Mouse (Mus musculus) intestine, embryonic 16.5 days (tissue): ENCODE results near the gene Cdk1. TPM values are rescaled to one million over a fixed set of nuclear protein-coding genes. Genes with fewer than 3 reads are reported as not detected.
"Not testable (repeated sequence)": the region's sequence is repeated elsewhere in the genome, so short reads cannot be mapped to it uniquely, and the experiment has no call there.

Source experiments
- ATAC-seq: fragments of 200-750 bp; cut with Nextera tagmentation; 2 replicates; pipeline ENCODE4 v1.8.0; 2017; ENCODE audit warnings: moderate TSS enrichment, moderate library complexity
- H3K27ac ChIP-seq: fragments of 300-500 bp; sonication (generic); 2 replicates; pipeline ENCODE4 v1.5.1; 2014; ENCODE audit warnings: mild to moderate bottlenecking, low read length
- H3K27me3 ChIP-seq: fragments of 300-500 bp; sonication (generic); replicated peaks from 2 replicates; pipeline ENCODE4 v1.6.1; 2014; ENCODE audit warnings: low read length, control low read depth, mixed read lengths; ENCODE audit not compliant: control insufficient read depth, insufficient read depth
- H3K36me3 ChIP-seq: fragments of 300-500 bp; sonication (generic); 2 replicates; pipeline ENCODE4 v1.6.1; 2014; ENCODE audit warnings: low read length, control low read depth; ENCODE audit not compliant: control insufficient read depth, insufficient read depth
- H3K4me1 ChIP-seq: fragments of 300-500 bp; sonication (generic); 2 replicates; pipeline ENCODE4 v1.6.1; 2014; ENCODE audit warnings: low read length, control low read depth, mixed read lengths; ENCODE audit not compliant: control insufficient read depth, insufficient read depth
- H3K4me2 ChIP-seq: fragments of 300-500 bp; sonication (generic); 2 replicates; pipeline ENCODE4 v1.6.1; 2014; ENCODE audit warnings: low read depth, low read length, control low read depth
- H3K4me3 ChIP-seq: fragments of 300-500 bp; sonication (generic); 2 replicates; pipeline ENCODE4 v1.5.1; 2014; ENCODE audit warnings: mild to moderate bottlenecking, low read length
- H3K9ac ChIP-seq: fragments of 300-500 bp; sonication (generic); 2 replicates; pipeline ENCODE4 v1.6.1; 2014; ENCODE audit warnings: low read depth, low read length
- H3K9me3 ChIP-seq: fragments of 300-500 bp; sonication (generic); 2 replicates; pipeline ENCODE4 v1.6.1; 2016; ENCODE audit warnings: low read length, control low read depth; ENCODE audit not compliant: control insufficient read depth
- WGBS: fragments of 180-500 bp; shearing (Covaris S2); extraction: QIAGEN DNeasy Blood & Tissue Kit; methylation state at CpG from one replicate; pipeline ENCODE4 v1.1.7; 2014; 5-methylcytosine and 5-hydroxymethylcytosine counted together
- polyA plus RNA-seq: library from polyadenylated mRNA; unstranded; fragments of >200 nt; fragmentation: Nextera tagmentation; extraction: Ambion mirVana; gene quantifications from 2 replicates; pipeline ENCODE4 v1.2.1, GENCODE M21; 2015

The Cdk1 gene
- polyA plus RNA-seq, 1 experiment from 2014 or later = 377 TPM

DNA sequence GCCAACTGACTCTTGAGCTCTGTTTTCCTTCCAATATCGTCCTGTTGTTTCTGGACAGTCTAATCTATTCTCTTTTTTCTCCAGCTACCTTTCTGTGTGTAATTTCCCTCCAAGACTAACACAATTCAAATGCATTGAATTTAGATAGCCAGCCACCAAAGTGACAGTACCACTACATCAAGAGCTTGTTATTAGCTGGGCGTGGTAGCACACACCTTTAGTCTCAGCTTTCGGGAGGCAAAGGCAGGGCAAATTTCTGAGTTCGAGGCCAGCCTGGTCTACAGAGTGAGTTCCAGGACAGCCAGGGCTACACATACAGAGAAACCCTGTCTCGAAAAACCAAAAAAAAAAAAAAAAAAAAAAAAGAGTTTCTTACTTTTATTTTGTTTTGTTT is 345 bp upstream of the Cdk1 start:
- not testable (repeated sequence) for H3K9me3 ChIP-seq, H3K36me3 ChIP-seq, H3K9ac ChIP-seq, H3K27me3 ChIP-seq
- Histone ChIP-seq H3K4me1 (peaks cover 28% of the 10 kb centered on the region), H3K4me3 (peak overlapping the region; percentile 87), H3K4me2 (peak overlapping the region; percentile 44), H3K27ac (peak overlapping the region; percentile 66)
- 31% methylated on average over 5 of the region's 5 CpGs for WGBS
- peak; percentile 21; the same call in 1 of the 2 replicates for ATAC-seq

DNA sequence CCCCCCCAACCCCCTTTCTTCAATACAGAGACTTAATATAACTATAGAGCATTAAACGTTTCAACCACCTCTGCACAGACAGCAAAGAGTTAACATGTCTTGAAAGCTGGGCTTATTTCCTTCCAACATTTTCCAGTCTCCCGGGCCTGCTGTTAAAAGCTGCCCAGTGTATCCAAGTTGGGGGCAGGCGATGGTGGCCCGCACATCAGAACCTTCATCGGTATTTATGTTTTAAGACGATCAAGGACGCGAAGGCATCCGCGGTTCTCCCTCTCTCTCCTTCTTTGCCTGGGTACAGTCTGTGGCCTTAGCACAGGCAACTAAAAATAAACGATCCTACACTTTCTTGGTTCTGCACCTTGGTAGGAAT is 911 bp downstream of the Cdk1 start:
- peak overlapping the region; percentile 91 for H3K9ac ChIP-seq
- no peaks in the 10 kb centered on the region for H3K27me3 ChIP-seq
- peak overlapping the region; percentile 80 for H3K4me2 ChIP-seq
- 0% methylated on average over 11 of the region's 11 CpGs for WGBS
- peaks cover 37% of the 10 kb centered on the region for H3K4me1 ChIP-seq
- ATAC-seq = no peak
- peak overlapping the region; percentile 84 for H3K27ac ChIP-seq
- H3K36me3 ChIP-seq = peaks cover 9% of the 10 kb centered on the region; the same call in 1 of the 2 replicates
- H3K9me3 ChIP-seq = no peaks in the 10 kb centered on the region
- peak overlapping the region; percentile 87 for H3K4me3 ChIP-seq

DNA sequence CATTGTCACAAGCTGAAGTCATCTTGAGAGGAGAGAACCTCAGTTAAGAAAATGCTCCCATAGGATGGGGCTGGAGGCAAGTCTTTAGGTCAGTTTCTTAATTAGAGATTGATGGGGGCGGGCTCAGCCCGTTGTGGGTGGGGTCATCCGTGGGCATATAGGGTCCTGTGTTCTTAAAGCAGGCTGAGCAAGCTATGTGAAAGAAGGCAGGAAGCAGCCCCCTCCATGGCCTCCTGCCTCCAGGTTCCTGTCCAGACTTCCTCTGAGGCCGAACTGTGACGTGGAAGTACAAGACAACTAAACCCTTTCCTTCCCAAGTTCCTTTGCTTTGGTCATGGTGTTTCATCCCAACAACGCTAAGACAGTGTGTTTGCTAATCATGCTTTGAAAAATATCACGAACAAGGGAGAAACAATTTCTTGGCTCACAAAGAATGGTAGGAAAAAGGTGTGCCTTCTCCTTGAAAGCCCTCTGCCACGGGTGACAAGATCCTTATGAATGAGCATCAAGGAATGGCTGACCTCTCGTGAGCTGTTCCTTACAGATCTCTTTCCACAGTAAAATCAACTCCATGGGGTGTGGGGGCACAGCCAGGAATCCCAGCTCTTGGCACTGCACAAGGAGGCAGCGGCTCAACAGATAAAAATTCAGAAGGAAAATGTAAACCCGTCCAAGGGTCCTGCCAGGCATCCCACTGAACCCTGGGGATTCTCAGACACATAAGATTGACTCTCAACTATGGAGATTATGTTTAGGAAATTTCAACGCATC is 1.5 kb downstream of the Cdk1 start:
- no peaks in the 10 kb centered on the region for H3K9me3 ChIP-seq
- ATAC-seq = no peak; the same call in 1 of the 2 replicates
- peaks cover 14% of the 10 kb centered on the region; the same call in 1 of the 2 replicates for H3K36me3 ChIP-seq
- WGBS = 12% methylated on average over 12 of the region's 12 CpGs
- peaks cover 41% of the 10 kb centered on the region for H3K4me1 ChIP-seq
- no peaks in the 10 kb centered on the region for H3K27me3 ChIP-seq
- H3K9ac ChIP-seq = peak overlapping the region; percentile 91
- peak overlapping the region; percentile 87 for H3K4me3 ChIP-seq
- peak overlapping the region; percentile 80 for H3K4me2 ChIP-seq
- peak overlapping the region; percentile 84 for H3K27ac ChIP-seq

DNA sequence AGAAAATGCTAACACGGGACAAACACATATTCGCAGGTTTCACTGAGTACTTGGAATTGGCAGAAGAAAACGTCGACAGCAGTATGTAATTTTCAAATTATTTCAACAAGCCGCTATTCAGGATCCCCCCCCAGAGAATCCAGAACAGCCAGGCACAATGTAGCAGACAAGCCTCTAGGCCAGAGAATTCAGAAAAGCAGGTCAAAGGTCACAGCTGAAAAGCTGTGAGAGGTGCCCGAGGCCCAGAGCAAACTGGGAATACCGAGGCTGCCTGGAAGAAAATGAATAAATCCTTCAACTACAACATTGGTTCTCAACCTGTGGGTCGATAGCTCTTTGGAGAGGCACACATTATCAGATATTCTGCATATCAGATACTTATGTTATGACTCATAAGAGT is 4.5 kb downstream of the Cdk1 start:
- Histone ChIP-seq H3K27ac (no peak overlapping the region), H3K4me2 (peak overlapping the region; percentile 18; the same call in 1 of the 2 replicates), H3K9ac (no peak overlapping the region), H3K4me1 (peaks cover 43% of the 10 kb centered on the region), H3K9me3 (no peaks in the 10 kb centered on the region), H3K4me3 (no peak overlapping the region), H3K36me3 (peaks cover 37% of the 10 kb centered on the region), H3K27me3 (no peaks in the 10 kb centered on the region)
- whole genome bisulfite sequencing = 59% methylated on average over 8 of the region's 8 CpGs
- no peak for ATAC-seq

DNA sequence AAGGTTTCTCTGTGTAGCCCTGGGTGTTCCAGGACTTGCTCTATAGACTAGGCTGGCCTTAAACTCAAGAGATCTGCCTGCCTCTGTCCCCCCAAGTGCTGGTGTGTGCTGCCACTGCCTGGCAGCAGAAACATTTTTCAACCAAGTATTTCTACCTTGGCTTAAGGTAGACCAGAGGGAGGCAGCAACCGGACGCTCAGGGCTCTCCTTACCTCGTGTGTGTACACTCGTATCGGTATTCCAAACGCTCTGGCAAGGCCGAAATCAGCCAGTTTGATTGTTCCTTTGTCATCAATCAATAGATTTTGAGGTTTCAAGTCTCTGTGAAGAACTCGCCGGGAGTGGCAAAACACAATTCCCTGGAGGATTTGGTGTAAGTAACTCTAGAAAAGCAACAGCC is 10.4 kb downstream of the Cdk1 start:
- no peak for ATAC-seq
- no peaks in the 10 kb centered on the region for H3K27me3 ChIP-seq
- no peak overlapping the region for H3K4me3 ChIP-seq
- H3K27ac ChIP-seq = no peak overlapping the region
- H3K4me2 ChIP-seq = no peak overlapping the region
- peaks cover 10% of the 10 kb centered on the region; the same call in 1 of the 2 replicates for H3K4me1 ChIP-seq
- H3K36me3 ChIP-seq = peaks cover 54% of the 10 kb centered on the region
- WGBS = 86% methylated on average over 9 of the region's 9 CpGs
- no peak overlapping the region for H3K9ac ChIP-seq
- no peaks in the 10 kb centered on the region for H3K9me3 ChIP-seq

DNA sequence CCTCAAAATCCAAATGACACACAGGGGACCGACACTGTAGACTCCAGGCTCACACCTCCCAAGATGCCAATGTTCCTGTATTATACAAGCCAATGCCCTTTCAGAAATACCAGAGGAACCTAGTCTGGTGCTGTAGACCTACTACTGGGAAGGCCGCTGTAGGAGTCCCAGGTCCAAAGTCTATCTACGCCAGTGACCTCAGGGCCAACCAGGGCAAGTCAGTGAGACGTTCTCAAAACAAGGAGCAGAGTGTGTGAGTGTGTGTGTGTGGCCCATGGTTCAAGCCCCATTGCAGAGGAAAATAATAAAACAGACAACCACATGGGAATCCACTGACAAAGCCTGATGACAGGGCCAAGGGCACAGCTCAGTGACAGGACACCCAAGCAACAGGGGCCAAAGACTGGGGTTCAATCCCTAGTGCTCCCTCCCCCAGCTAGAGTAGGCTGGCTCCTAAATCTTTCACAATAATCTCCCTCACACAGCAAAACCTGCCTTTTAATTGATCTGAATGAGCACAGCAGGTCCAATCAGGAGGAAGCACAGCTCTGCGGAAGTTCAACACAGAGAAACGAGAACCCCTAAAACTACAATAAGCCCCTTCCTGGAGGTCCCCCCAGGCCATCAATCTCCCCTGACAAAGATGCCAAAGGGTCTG is 11.0 kb downstream of the Cdk1 start:
- 80% methylated on average over 6 of the region's 6 CpGs for WGBS
- Histone ChIP-seq H3K27ac (no peak overlapping the region), H3K4me1 (peaks cover 7% of the 10 kb centered on the region; the same call in 1 of the 2 replicates), H3K9me3 (no peaks in the 10 kb centered on the region), H3K4me3 (no peak overlapping the region), H3K4me2 (no peak overlapping the region), H3K27me3 (no peaks in the 10 kb centered on the region), H3K9ac (no peak overlapping the region), H3K36me3 (peaks cover 51% of the 10 kb centered on the region)
- peak; percentile 52 for ATAC-seq

DNA sequence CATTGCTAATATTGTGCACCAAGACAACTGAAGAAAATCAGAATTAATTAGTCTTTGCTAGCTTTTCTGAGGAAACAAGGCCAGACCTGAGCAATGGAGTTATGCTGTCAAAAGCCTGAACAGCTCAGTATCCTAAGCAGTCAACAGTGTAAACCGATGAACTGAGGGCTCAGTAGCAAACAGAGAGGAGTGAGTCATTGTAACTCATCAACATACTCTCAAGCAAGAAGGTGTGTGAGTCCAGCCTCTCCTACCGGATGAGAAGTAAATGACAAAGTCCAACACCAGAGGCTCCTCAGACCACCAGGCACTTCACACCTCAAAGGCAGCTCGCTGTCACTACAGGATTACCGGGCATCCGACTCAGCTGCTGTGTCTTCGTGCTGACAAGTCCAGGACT is 12.7 kb downstream of the Cdk1 start:
- Histone ChIP-seq H3K9ac (no peak overlapping the region), H3K4me3 (no peak overlapping the region), H3K9me3 (no peaks in the 10 kb centered on the region), H3K27me3 (no peaks in the 10 kb centered on the region), H3K4me1 (peaks cover 3% of the 10 kb centered on the region; the same call in 1 of the 2 replicates), H3K36me3 (peaks cover 40% of the 10 kb centered on the region), H3K27ac (no peak overlapping the region), H3K4me2 (no peak overlapping the region)
- WGBS = 83% methylated on average over 6 of the region's 6 CpGs
- ATAC-seq = peak; percentile 45; the same call in 1 of the 2 replicates

DNA sequence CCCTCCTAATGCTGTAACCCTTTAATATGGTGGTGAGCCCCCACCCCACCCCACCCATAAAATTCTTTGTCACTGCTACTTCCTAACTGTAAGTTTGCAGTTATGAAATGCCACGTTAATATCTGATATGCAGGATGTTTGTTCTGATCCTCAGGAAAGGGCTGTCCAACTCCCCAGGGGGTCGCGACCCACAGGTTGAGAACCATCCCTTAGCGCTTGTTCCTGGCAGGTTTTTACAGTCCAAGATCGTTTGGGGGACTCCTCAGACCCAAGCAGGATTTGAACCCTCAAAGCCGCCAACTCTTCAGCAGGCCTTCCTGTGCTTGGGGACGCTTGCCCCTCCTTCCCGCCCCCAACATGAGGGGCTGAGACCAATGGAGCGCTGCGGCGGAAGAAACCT is 16.5 kb downstream of the Cdk1 start:
- no peak overlapping the region for H3K27ac ChIP-seq
- no peak overlapping the region for H3K9ac ChIP-seq
- no peak overlapping the region for H3K4me3 ChIP-seq
- H3K27me3 ChIP-seq = no peaks in the 10 kb centered on the region
- no peak for ATAC-seq
- 0 out of 2 replicates have a peak, but pooled peaks cover 3% of the 10 kb centered on the region for H3K4me1 ChIP-seq
- H3K9me3 ChIP-seq = no peaks in the 10 kb centered on the region
- 85% methylated on average over 11 of the region's 11 CpGs for WGBS
- H3K36me3 ChIP-seq = peaks cover 21% of the 10 kb centered on the region
- H3K4me2 ChIP-seq = no peak overlapping the region

DNA sequence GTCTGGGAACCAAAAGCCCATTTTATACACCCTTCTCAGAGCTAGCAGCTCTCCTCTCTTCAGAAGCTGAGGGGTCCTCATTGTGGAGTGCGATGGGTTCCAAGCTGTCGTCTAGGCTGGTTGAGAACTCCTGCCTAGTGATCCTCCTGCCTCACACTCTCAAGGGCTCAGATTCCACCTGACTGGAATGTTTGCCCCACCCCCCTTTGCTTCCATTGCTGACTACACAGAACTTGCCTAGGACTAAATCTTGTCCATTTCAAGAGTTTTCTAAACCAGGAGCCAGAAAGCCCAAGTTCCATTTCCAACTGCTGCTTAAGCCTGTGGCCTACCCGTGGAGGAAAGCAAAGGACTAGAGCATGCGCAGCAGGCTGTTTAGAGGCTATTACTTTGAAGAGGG is 17.1 kb downstream of the Cdk1 start:
- no peaks in the 10 kb centered on the region for H3K9me3 ChIP-seq
- H3K4me1 ChIP-seq = 0 out of 2 replicates have a peak, but pooled peaks cover 3% of the 10 kb centered on the region
- peaks cover 19% of the 10 kb centered on the region for H3K36me3 ChIP-seq
- H3K27ac ChIP-seq = peak overlapping the region; percentile 64
- no peak overlapping the region for H3K4me2 ChIP-seq
- no peaks in the 10 kb centered on the region for H3K27me3 ChIP-seq
- no peak for ATAC-seq
- WGBS = 80% methylated on average over 4 of the region's 4 CpGs
- peak overlapping the region; percentile 10; the same call in 1 of the 2 replicates for H3K9ac ChIP-seq
- no peak overlapping the region for H3K4me3 ChIP-seq
